Mouse (Mus musculus): Measurements from ENCODE around the gene Adgrg1.

Adgrg1 gene

GRCm38 (mm10) chr8:95041883-95042784 is 67.6 kb downstream of the Adgrg1 start:
- DNase-seq = no peak

GRCm38 (mm10) chr8:95044811-95045210 is 70.3 kb downstream of the Adgrg1 start:
- DNase-seq = no peak

- DNase-seq = no peak
Measured at GRCm38 (mm10) chr8:95046982-95047381, 72.4 kb downstream of the Adgrg1 start.

- no peak for DNase-seq
Measured at GRCm38 (mm10) chr8:95047884-95048680, 73.5 kb downstream of the Adgrg1 start.

GRCm38 (mm10) chr8:95049636-95050035 is 75.1 kb downstream of the Adgrg1 start:
- no peak for DNase-seq

GRCm38 (mm10) chr8:95054438-95054837 is 79.9 kb downstream of the Adgrg1 start:
- DNase-seq = no peak

GRCm38 (mm10) chr8:95054927-95055510 is 80.5 kb downstream of the Adgrg1 start, which contains the start of gene Drc7:
Gene Drc7, plus strand, starts transcription at chr8:95055103.
- DNase-seq = no peak

- no peak for DNase-seq
Measured at GRCm38 (mm10) chr8:95056414-95056813, 81.9 kb downstream of the Adgrg1 start.

- no peak for DNase-seq
Measured at GRCm38 (mm10) chr8:95058661-95059060, 84.1 kb downstream of the Adgrg1 start.

GRCm38 (mm10) chr8:95059812-95060533 is 85.4 kb downstream of the Adgrg1 start:
- DNase-seq = no peak
